Mouse (Mus musculus) cerebellum, adult 2 months (tissue): ENCODE data around the gene Serac1.

ENCODE experiments used
- CTCF ChIP-seq: fragments of 200-500 bp; IDR thresholded peaks from 2 replicates; pipeline ENCODE4 v1.5.1; 2011; ENCODE audit warnings: low read depth, mild to moderate bottlenecking, control low read depth, low read length, moderate library complexity, borderline replicate concordance; ENCODE audit not compliant: insufficient read depth
- POLR2A ChIP-seq: fragments of 200-500 bp; IDR thresholded peaks from 2 replicates; pipeline ENCODE4 v1.6.1; 2011; ENCODE audit warnings: low read length, control low read depth, borderline replicate concordance; ENCODE audit not compliant: insufficient read depth

GRCm38 (mm10) chr17:5994606-5995005, 84.9 kb downstream of the Serac1 start:
- TF ChIP-seq POLR2A (no peak), CTCF (no peak)
